Mouse (Mus musculus): Measurements from ENCODE around the gene Papola.

- no peak for TF ChIP-seq CTCF (IDR thresholded peaks at IDR 0.05; ENCODE audit: low read depth)
- TF ChIP-seq EP300 (optimal IDR thresholded peaks at IDR 0.05) = no peak
Measured at GRCm38 (mm10) chr12:105857902-105858640, 73.6 kb downstream of the Papola start.
